Mouse (Mus musculus) heart, postnatal 14 days (tissue): ENCODE results near the gene Hoxd3. TPM values are rescaled to one million over a fixed set of nuclear protein-coding genes. Genes with fewer than 3 reads are reported as not detected.

ENCODE experiments used
- DNase-seq, 2 experiments: peaks; one replicate each; pipeline ENCODE4 v3.0.0; 2021 to 2022
- intact Hi-C: fragments of 180-260 bp; cut with DNase I; formaldehyde crosslinking; loops from one replicate; pipeline ENCODE4 v1.15.1; 2025
- total RNA-seq, 2 experiments: library from RNA; stranded (reverse); gene quantifications; 2 replicates each; pipeline ENCODE4 v1.2.3; 2021

The Hoxd3 gene
- total RNA-seq, 2 experiments from 2014 or later, result not detected

DNA sequence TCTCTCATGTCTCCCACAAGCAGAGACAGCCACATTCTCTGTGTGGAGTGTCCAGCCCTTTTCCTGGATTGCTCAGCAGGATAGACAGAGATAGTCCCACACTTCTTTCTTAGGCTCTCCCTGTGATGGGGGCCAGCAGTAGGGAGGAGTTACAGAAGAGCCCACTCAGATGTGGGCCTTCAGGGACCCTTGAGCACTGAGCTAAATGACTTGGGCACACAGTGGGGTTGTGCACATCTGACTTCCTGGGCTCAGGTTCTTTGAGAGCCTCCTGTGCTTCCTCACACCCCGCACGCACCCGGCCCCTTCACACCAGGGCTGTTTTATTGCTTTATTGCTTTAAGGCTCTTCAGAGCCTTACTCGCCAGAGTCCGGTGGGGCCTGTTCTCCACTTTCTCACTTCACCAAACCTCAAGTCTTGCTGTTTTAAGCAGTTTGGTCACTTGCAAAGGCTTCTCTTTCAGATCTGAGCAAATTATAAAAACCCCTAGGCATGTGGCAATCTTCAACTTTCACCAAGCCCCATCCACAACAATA lies 9.3 kb downstream of the Hoxd3 start:
- no peak for DNase-seq
- intact Hi-C loops, result no loop called here

DNA sequence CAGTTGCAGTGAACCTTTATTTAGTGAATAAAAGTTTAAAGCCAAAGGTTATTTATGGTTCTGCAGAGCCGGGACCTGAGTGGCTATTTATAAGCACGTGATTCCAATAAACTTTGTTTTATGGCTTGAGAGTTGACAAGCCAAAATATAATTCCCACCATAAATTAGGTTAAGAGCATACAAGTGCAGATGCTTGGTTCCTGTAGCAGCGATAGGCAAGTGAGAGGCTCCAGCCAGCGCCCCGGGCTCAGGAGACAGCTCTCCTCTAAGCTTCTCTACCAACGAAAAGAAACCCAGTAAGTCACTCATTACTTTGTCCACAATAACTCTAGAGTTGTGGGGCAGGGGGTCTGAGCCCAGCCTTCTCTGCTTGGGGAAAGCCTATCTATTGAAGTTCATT lies 10.2 kb downstream of the Hoxd3 start:
- no peak for DNase-seq
- intact Hi-C loops, result no loop called here

- intact Hi-C loops, result no loop called here
- DNase-seq, result no peak
Observed at GRCm38 (mm10) chr2:74722949-74723348, 11.2 kb downstream of the Hoxd3 start.

GRCm38 (mm10) chr2:74724244-74725015 lies 12.7 kb downstream of the Hoxd3 start:
- no peak for DNase-seq
- intact Hi-C loops, result no loop called here

DNA sequence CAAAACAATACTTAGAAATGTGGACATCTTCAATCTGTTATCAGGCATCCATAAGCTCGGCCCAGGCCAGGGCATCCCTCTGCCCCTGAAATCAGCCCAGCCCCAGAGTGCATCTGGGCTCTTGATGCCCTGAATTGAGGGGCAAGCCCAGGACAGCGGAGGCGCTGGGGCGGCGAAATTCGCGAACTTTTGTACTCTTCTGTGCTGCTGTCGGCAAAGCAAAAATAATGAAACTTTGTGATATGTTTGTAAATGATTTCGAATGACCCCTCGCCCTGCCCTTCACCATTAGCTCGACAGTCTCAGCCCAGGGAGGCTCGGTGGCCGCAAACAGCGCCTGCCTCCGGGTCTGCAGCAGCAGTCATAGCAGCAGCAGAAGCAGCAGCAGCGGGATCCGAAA lies 13.4 kb downstream of the Hoxd3 start:
- no peak for DNase-seq
- intact Hi-C loops, result no loop called here

GRCm38 (mm10) chr2:74726551-74726950 lies 14.8 kb downstream of the Hoxd3 start, which contains the start of gene Gm28230:
Gm28230 (plus strand) TSS chr2:74726728.
- DNase-seq, result no peak
- intact Hi-C loops, result no loop called here

DNA sequence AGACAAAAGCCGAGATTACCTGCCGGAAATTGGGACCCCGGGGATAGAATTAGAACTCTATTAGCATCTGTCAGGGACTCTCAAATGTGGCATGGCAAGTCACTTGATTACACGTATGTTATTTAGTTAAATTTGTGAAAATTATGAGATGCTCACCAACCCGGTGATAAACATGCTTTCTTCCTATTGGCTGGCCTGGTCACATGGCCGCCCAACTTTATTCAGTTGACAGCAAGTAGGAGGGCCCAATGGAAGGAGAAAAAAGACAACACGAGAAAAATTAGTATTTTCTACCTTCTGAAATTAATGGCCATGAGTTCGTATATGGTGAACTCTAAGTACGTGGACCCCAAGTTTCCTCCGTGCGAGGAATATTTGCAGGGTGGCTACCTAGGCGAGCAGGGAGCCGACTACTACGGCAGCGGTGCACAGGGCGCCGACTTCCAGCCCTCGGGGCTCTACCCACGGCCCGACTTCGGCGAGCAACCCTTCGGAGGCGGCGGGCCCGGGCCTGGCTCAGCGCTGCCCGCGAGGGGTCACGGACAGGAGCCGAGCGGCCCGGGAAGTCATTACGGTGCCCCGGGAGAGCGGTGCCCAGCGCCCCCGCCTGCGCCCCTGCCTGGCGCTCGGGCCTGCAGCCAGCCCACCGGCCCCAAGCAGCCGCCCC lies 15.4 kb downstream of the Hoxd3 start:
- intact Hi-C loops, result no loop called here
- DNase-seq, result no peak

GRCm38 (mm10) chr2:74727640-74728302 lies 16.0 kb downstream of the Hoxd3 start:
- DNase-seq, result no peak
- intact Hi-C loops, result no loop called here

DNA sequence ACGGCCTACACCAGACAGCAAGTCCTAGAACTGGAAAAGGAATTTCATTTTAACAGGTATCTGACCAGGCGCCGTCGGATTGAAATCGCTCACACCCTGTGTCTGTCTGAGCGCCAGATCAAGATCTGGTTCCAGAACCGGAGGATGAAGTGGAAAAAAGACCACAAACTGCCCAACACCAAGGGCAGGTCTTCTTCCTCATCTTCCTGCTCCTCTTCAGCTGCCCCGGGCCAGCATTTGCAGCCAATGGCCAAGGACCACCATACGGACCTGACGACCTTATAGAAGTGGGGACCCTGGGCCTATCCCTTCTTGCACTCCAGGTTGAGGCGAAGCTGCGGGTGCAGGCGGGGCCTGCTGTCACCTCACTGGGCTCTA lies 16.6 kb downstream of the Hoxd3 start:
- no peak for DNase-seq
- intact Hi-C loops, result no loop called here

DNA sequence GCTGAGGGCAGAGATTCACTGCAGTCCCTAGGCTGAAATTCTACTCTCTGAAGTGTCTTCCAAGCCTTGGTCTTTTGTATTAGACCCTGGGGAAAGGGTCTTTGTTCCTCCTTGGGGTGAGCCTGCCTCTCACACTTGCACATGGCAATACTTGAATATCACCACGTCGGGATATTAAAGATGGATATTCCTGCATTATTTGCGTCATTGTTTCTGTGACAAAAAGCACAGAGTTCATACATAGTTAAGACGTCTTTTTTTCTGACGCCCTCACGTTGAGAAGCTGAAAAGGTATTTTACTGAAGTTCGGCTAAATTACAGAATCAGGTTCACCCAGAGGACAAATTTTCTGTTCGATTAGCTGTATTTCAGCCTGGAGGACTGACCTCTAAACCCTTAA lies 18.6 kb downstream of the Hoxd3 start:
- no peak for DNase-seq
- intact Hi-C loops, result no loop called here

- no peak for DNase-seq
Observed at GRCm38 (mm10) chr2:74731055-74731454, 19.3 kb downstream of the Hoxd3 start.

DNA sequence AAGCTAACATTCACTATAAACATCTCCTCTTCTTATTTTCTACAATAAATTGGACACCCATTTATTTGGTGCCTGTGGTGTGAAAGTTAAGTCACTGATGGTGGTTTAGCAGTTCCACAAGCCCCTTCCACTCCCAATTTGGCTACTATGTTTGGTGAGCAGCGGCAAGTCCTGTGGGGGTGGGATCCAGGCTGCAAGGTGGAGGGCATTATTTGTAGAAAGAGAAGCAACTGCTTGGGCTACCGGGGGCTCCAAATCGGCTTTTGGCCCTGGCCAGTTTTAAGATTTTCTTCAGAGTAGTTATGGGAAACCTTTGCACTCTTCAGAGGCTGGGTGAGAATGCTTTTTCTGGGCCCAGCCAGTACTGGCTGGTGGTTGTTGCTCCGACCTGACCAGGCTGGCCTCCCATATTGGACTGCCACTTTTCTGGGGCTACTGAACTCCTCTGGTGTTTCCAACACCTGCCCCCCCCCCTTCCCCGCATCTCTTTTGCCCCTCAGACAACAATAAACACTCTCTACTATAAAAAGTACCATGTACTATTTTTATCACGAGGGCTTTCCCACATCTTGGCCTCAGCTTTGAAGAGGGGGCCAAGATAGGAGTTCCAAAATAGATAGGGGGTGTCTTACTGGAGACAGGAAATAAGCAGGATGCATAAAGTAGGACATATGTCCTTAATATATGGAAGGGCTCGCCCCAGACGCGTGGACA lies 20.2 kb downstream of the Hoxd3 start:
- intact Hi-C loops, result no loop called here
- no peak for DNase-seq

More at GRCm38 (mm10) chr2:74731055-74731454, 19.3 kb downstream of the Hoxd3 start:
- intact Hi-C loops, result no loop called here

DNA sequence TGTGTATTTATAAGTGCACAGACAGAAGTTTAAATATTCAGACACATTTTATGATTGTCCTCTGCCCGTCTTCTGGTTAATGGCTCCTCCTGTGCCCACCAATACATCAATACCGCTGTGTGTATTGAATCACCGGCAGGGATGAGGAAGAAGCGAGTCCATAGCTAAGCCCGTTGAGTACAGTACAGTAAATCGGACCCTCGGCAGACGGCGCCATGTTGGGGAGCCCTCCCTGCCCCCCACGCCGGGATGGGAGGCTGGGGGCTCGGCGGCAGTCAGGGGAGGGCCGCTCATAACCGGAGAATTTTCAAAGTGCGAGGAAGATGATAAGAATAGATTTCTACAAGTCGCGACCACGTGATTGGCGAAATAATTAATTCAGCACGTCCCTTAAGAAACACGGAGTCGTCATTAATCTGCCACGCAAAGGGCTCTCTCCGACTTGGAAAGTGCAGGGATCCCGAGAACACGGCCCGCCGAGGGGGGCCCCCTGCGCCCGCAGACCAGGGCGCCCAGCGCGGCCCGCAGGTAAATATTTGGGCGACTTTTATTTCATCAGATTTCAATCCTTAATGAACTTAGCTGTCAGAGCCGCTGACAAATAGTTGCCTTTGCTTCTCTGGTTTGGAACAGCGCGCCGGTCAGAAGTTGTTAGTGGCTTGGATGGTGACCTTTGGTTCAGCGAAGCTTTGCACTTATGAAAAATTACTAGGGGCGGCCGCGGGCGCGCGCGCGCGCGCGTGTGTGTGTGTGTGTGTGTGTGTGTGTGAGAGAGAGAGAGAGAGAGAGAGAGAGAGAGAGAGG lies 21.0 kb downstream of the Hoxd3 start:
- DNase-seq, result no peak
- intact Hi-C loops, result no loop called here

- intact Hi-C loops, result no loop called here
- DNase-seq, result no peak
Observed at GRCm38 (mm10) chr2:74733317-74733661, 21.6 kb downstream of the Hoxd3 start.

DNA sequence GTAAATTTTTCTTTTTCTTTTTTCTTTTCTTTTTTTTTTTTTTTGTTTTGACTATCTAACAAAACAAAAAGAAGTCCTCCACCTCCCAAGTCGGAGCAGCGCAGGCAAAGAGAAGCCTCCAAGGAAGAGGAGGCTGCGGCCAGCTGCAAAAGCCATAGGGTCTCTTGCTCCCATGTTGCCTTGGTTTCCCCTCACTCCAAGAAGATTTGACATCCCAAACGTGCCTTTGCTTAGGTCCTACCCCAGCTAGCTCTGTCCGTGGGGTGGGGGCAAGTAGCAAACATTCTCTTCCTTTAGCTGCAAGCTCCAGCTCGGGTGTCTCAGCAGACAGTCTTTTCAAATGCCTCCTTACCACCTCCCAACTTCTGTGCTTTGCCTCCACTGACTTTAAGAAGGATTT lies 22.0 kb downstream of the Hoxd3 start:
- intact Hi-C loops, result no loop called here
- DNase-seq, result no peak

DNA sequence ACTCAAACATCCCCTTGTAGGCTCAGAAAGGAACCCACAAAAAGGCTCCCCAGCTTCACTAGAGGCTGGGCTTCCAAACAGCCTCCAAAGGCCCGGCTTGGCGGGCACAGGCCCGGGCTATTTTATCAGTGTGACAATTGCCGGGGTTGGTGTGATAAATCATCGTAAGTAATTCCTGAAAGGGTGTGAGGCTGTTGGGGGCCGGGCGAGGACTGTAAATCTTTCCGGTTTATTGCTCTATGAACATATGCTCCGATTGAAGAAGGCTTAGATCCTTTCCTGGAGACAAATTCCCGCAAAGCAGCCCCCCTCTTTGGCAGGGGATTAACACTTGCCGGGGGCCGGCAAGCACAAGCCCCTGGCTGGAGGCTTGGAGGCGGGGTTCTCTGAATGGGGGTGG lies 22.7 kb downstream of the Hoxd3 start:
- intact Hi-C loops, result no loop called here
- no peak for DNase-seq

DNA sequence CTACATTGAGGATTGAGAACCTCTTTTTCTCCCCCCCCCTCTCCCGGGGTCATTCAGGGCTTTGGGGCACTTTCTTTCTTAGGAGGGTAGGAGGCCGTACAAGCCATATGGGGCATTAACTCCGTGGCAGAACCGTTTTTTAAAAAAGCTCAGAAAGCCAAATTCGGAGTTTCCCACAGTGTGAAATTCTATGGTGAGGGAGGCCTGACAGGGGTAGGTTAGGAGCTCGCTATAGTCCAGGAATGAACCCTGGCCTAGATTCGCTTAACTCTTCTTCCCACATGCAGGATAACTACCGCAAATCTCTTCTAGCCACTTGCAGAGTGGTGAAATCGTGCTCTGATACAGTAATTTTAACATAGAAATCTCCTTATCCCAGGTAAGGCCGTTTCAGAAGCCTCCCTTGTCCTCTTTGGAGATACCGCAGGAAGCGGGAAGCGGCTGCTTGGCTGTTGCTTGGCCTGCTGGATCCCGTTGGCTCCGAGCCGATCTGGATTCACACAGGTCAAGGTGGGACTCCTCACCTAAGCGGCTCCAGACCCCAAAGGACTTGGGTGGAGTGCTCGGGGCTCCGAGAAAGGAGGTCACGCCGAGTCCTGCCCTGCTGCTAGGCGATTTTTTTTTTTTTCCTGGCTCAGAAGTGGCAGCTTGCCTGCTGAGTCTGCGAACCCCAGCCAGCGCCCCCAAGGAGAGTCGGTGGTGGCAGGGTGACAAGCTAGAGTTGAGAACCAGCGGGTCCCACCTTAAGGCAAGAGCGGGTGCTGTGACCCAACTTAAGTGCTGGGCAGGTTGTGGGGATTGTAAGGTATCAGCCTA lies 23.5 kb downstream of the Hoxd3 start:
- intact Hi-C loops, result no loop called here
- no peak for DNase-seq

DNA sequence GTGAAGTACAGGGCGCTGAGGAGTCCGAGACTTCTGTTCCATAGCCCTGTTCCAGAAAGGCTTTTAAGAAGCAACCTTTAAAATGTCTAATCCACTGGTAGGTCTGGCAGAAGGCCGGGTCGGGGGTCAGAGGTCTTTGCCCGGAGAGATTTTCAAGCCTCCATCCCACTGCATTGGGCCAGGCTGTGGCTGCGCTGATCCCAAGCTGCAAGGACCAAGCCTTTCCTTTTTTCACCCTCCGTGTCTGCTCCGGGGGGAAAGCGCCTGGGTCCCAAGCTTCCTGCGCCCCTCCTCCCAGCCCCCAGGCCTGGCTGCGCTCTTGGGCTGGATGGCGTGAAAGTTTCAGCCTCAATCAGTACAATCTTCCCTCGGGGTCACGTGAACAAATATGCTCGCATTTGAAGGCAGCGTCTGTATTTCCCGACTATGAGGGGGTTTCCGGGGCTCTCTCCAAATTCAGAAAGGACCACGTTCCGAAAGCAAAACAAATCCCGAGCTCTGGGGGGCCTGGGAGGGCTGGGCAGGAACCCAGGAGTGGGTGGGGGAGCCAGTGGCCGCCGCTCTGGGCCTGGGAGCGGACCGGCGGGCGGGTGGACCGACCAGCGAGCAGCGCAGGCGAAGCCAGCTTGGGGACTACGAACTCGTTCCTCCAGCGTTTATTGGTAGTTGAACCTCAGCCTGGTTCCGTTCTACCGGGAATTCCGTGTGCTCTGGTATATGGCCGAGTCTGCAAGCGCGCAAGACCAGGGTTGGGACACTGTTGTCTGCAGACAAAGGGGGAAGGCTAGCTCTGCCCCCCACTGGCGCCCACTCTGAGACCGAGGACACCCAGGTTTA lies 24.3 kb downstream of the Hoxd3 start:
- no peak for DNase-seq
- intact Hi-C loops, result no loop called here
